Mouse (Mus musculus): ENCODE data around the gene Msx3. TPM values are rescaled to one million over a fixed set of nuclear protein-coding genes. Genes with fewer than 3 reads are reported as not detected.
A peak's percentile ranks its signal among the peaks of the same experiment; 100 is the strongest.

Gene Msx3
- polyA plus RNA-seq, 1 experiment from 2014 or later = not detected

GRCm38 (mm10) chr7:140035456-140035855 is 13.4 kb downstream of the Msx3 start:
- 12% methylated on average over 7 of the region's 7 CpGs for WGBS
- H3K27ac ChIP-seq (replicated peaks in 1 of 2; ENCODE audit: control insufficient read depth in 1 of 2, insufficient read depth in 1 of 2, low read depth in 2 of 2, low read length in 2 of 2) = peak overlapping the region in 1 of 2 experiments; percentile 89; a peak in 2 of 4 replicates

GRCm38 (mm10) chr7:140033386-140033785 is 15.5 kb downstream of the Msx3 start:
- Histone ChIP-seq H3K4me2 (ENCODE audit: low read length) (no peak overlapping the region), H3K27ac (replicated peaks in 1 of 2; ENCODE audit: control insufficient read depth in 1 of 2, insufficient read depth in 1 of 2, low read depth in 2 of 2, low read length in 2 of 2) (no peak overlapping the region), H3K36me3 (ENCODE audit: control insufficient read depth, insufficient read depth, low read length) (peaks cover 58% of the 10 kb centered on the region), H3K4me1 (ENCODE audit: control insufficient read depth in 2 of 2, insufficient read depth in 2 of 2, low read length in 2 of 2) (peaks cover 3 to 11% of the 10 kb centered on the region in 2 experiments), H3K4me3 (ENCODE audit: control insufficient read depth in 1 of 2, insufficient read depth in 1 of 2, low read depth in 1 of 2, low read length in 2 of 2) (no peak overlapping the region), H3K27me3 (ENCODE audit: control insufficient read depth, insufficient read depth, low read length) (no peaks in the 10 kb centered on the region), H3K9me3 (ENCODE audit: control insufficient read depth, low read length) (no peaks in the 10 kb centered on the region), H3K9ac (ENCODE audit: low read length) (no peak overlapping the region)
- ATAC-seq (ENCODE audit: insufficient number of reproducible peaks, insufficient read depth, low FRiP score, low read depth) = no peak
- WGBS = 94% methylated on average over 9 of the region's 9 CpGs

More at GRCm38 (mm10) chr7:140035456-140035855, 13.4 kb downstream of the Msx3 start:
- peaks cover 50% of the 10 kb centered on the region for H3K36me3 ChIP-seq (ENCODE audit: control insufficient read depth, insufficient read depth, low read length)
- no peaks in the 10 kb centered on the region for H3K27me3 ChIP-seq (ENCODE audit: control insufficient read depth, insufficient read depth, low read length)
- peaks cover 3 to 11% of the 10 kb centered on the region in 2 experiments for H3K4me1 ChIP-seq (ENCODE audit: control insufficient read depth in 2 of 2, insufficient read depth in 2 of 2, low read length in 2 of 2)
- H3K4me3 ChIP-seq (ENCODE audit: control insufficient read depth in 1 of 2, insufficient read depth in 1 of 2, low read depth in 1 of 2, low read length in 2 of 2) = peak overlapping the region; percentile 59 to 79
- H3K9me3 ChIP-seq (ENCODE audit: control insufficient read depth, low read length) = no peaks in the 10 kb centered on the region
- H3K4me2 ChIP-seq (ENCODE audit: low read length) = peak overlapping the region; percentile 84
- peak overlapping the region; percentile 90 for H3K9ac ChIP-seq (ENCODE audit: low read length)
- ATAC-seq (ENCODE audit: insufficient number of reproducible peaks, insufficient read depth, low FRiP score, low read depth) = no peak

- Histone ChIP-seq H3K4me3 (ENCODE audit: control insufficient read depth in 1 of 2, insufficient read depth in 1 of 2, low read depth in 1 of 2, low read length in 2 of 2) (no peak overlapping the region), H3K4me1 (ENCODE audit: control insufficient read depth in 2 of 2, insufficient read depth in 2 of 2, low read length in 2 of 2) (peaks cover 3 to 11% of the 10 kb centered on the region in 2 experiments), H3K4me2 (ENCODE audit: low read length) (no peak overlapping the region), H3K9me3 (ENCODE audit: control insufficient read depth, low read length) (no peaks in the 10 kb centered on the region), H3K27ac (replicated peaks in 1 of 2; ENCODE audit: control insufficient read depth in 1 of 2, insufficient read depth in 1 of 2, low read depth in 2 of 2, low read length in 2 of 2) (no peak overlapping the region), H3K9ac (ENCODE audit: low read length) (no peak overlapping the region), H3K36me3 (ENCODE audit: control insufficient read depth, insufficient read depth, low read length) (peaks cover 60% of the 10 kb centered on the region), H3K27me3 (ENCODE audit: control insufficient read depth, insufficient read depth, low read length) (no peaks in the 10 kb centered on the region)
- ATAC-seq (ENCODE audit: insufficient number of reproducible peaks, insufficient read depth, low FRiP score, low read depth) = no peak
- WGBS = 91% methylated on average over 10 of the region's 10 CpGs
Observed at GRCm38 (mm10) chr7:140032366-140032765, 16.5 kb downstream of the Msx3 start.

- no peak overlapping the region for H3K9ac ChIP-seq (ENCODE audit: low read length)
- no peak overlapping the region for H3K4me2 ChIP-seq (ENCODE audit: low read length)
- no peaks in the 10 kb centered on the region for H3K9me3 ChIP-seq (ENCODE audit: control insufficient read depth, low read length)
- peaks cover 0 to 6% of the 10 kb centered on the region in 2 experiments; a peak in 3 of 4 replicates for H3K4me1 ChIP-seq (ENCODE audit: control insufficient read depth in 2 of 2, insufficient read depth in 2 of 2, low read length in 2 of 2)
- no peaks in the 10 kb centered on the region for H3K27me3 ChIP-seq (ENCODE audit: control insufficient read depth, insufficient read depth, low read length)
- no peak overlapping the region for H3K27ac ChIP-seq (replicated peaks in 1 of 2; ENCODE audit: control insufficient read depth in 1 of 2, insufficient read depth in 1 of 2, low read depth in 2 of 2, low read length in 2 of 2)
- ATAC-seq (ENCODE audit: insufficient number of reproducible peaks, insufficient read depth, low FRiP score, low read depth) = no peak
- H3K4me3 ChIP-seq (ENCODE audit: control insufficient read depth in 1 of 2, insufficient read depth in 1 of 2, low read depth in 1 of 2, low read length in 2 of 2) = no peak overlapping the region
- peaks cover 60% of the 10 kb centered on the region for H3K36me3 ChIP-seq (ENCODE audit: control insufficient read depth, insufficient read depth, low read length)
- WGBS = 94% methylated on average over 12 of the region's 12 CpGs
Observed at GRCm38 (mm10) chr7:140031771-140032170, 17.1 kb downstream of the Msx3 start.

GRCm38 (mm10) chr7:140011336-140011735 is 37.6 kb downstream of the Msx3 start:
- Histone ChIP-seq H3K27me3 (ENCODE audit: control insufficient read depth, insufficient read depth, low read length) (no peaks in the 10 kb centered on the region), H3K4me3 (ENCODE audit: control insufficient read depth in 1 of 2, insufficient read depth in 1 of 2, low read depth in 1 of 2, low read length in 2 of 2) (no peak overlapping the region), H3K9me3 (ENCODE audit: control insufficient read depth, low read length) (no peaks in the 10 kb centered on the region), H3K4me2 (ENCODE audit: low read length) (no peak overlapping the region), H3K4me1 (ENCODE audit: control insufficient read depth in 2 of 2, insufficient read depth in 2 of 2, low read length in 2 of 2) (no peaks in the 10 kb centered on the region), H3K27ac (replicated peaks in 1 of 2; ENCODE audit: control insufficient read depth in 1 of 2, insufficient read depth in 1 of 2, low read depth in 2 of 2, low read length in 2 of 2) (no peak overlapping the region), H3K36me3 (ENCODE audit: control insufficient read depth, insufficient read depth, low read length) (peaks cover 37% of the 10 kb centered on the region), H3K9ac (ENCODE audit: low read length) (no peak overlapping the region)
- WGBS = 96% methylated on average over 17 of the region's 17 CpGs
- ATAC-seq (ENCODE audit: insufficient number of reproducible peaks, insufficient read depth, low FRiP score, low read depth) = no peak

GRCm38 (mm10) chr7:140007781-140008180 is 41.1 kb downstream of the Msx3 start:
- WGBS = 90% methylated on average over 9 of the region's 9 CpGs
- H3K27ac ChIP-seq (replicated peaks in 1 of 2; ENCODE audit: control insufficient read depth in 1 of 2, insufficient read depth in 1 of 2, low read depth in 2 of 2, low read length in 2 of 2) = no peak overlapping the region
- no peaks in the 10 kb centered on the region for H3K4me1 ChIP-seq (ENCODE audit: control insufficient read depth in 2 of 2, insufficient read depth in 2 of 2, low read length in 2 of 2)
- peaks cover 67% of the 10 kb centered on the region for H3K36me3 ChIP-seq (ENCODE audit: control insufficient read depth, insufficient read depth, low read length)
- no peak overlapping the region for H3K4me3 ChIP-seq (ENCODE audit: control insufficient read depth in 1 of 2, insufficient read depth in 1 of 2, low read depth in 1 of 2, low read length in 2 of 2)
- H3K9me3 ChIP-seq (ENCODE audit: control insufficient read depth, low read length) = no peaks in the 10 kb centered on the region
- no peak overlapping the region for H3K4me2 ChIP-seq (ENCODE audit: low read length)
- no peak for ATAC-seq (ENCODE audit: insufficient number of reproducible peaks, insufficient read depth, low FRiP score, low read depth)
- no peak overlapping the region for H3K9ac ChIP-seq (ENCODE audit: low read length)
- H3K27me3 ChIP-seq (ENCODE audit: control insufficient read depth, insufficient read depth, low read length) = no peaks in the 10 kb centered on the region

- H3K4me3 ChIP-seq (ENCODE audit: control insufficient read depth in 1 of 2, insufficient read depth in 1 of 2, low read depth in 1 of 2, low read length in 2 of 2) = no peak overlapping the region
- no peak overlapping the region for H3K4me2 ChIP-seq (ENCODE audit: low read length)
- no peak overlapping the region for H3K9ac ChIP-seq (ENCODE audit: low read length)
- H3K36me3 ChIP-seq (ENCODE audit: control insufficient read depth, insufficient read depth, low read length) = peaks cover 74% of the 10 kb centered on the region
- no peak overlapping the region for H3K27ac ChIP-seq (replicated peaks in 1 of 2; ENCODE audit: control insufficient read depth in 1 of 2, insufficient read depth in 1 of 2, low read depth in 2 of 2, low read length in 2 of 2)
- no peaks in the 10 kb centered on the region for H3K27me3 ChIP-seq (ENCODE audit: control insufficient read depth, insufficient read depth, low read length)
- no peaks in the 10 kb centered on the region for H3K4me1 ChIP-seq (ENCODE audit: control insufficient read depth in 2 of 2, insufficient read depth in 2 of 2, low read length in 2 of 2)
- 89% methylated on average over 9 of the region's 9 CpGs for WGBS
- no peaks in the 10 kb centered on the region for H3K9me3 ChIP-seq (ENCODE audit: control insufficient read depth, low read length)
- ATAC-seq (ENCODE audit: insufficient number of reproducible peaks, insufficient read depth, low FRiP score, low read depth) = no peak
Observed at GRCm38 (mm10) chr7:140006861-140007611, 41.9 kb downstream of the Msx3 start.

- no peaks in the 10 kb centered on the region for H3K9me3 ChIP-seq (ENCODE audit: control insufficient read depth, low read length)
- no peak overlapping the region for H3K9ac ChIP-seq (ENCODE audit: low read length)
- no peaks in the 10 kb centered on the region for H3K27me3 ChIP-seq (ENCODE audit: control insufficient read depth, insufficient read depth, low read length)
- 91% methylated on average over 8 of the region's 8 CpGs for WGBS
- H3K36me3 ChIP-seq (ENCODE audit: control insufficient read depth, insufficient read depth, low read length) = peaks cover 83% of the 10 kb centered on the region
- H3K4me3 ChIP-seq (ENCODE audit: control insufficient read depth in 1 of 2, insufficient read depth in 1 of 2, low read depth in 1 of 2, low read length in 2 of 2) = no peak overlapping the region
- H3K4me2 ChIP-seq (ENCODE audit: low read length) = no peak overlapping the region
- H3K4me1 ChIP-seq (ENCODE audit: control insufficient read depth in 2 of 2, insufficient read depth in 2 of 2, low read length in 2 of 2) = no peaks in the 10 kb centered on the region
- no peak overlapping the region for H3K27ac ChIP-seq (replicated peaks in 1 of 2; ENCODE audit: control insufficient read depth in 1 of 2, insufficient read depth in 1 of 2, low read depth in 2 of 2, low read length in 2 of 2)
- no peak for ATAC-seq (ENCODE audit: insufficient number of reproducible peaks, insufficient read depth, low FRiP score, low read depth)
Observed at GRCm38 (mm10) chr7:140004666-140005065, 44.2 kb downstream of the Msx3 start.
